Mouse (Mus musculus): ENCODE results near the gene Myo6.

GRCm38 (mm10) chr9:80226579-80227325 lies 61.9 kb downstream of the Myo6 start:
- TF ChIP-seq CTCF (IDR thresholded peaks at IDR 0.05; ENCODE audit: borderline replicate concordance, control insufficient read depth, extremely low read depth, insufficient read depth, low read length, poor library complexity) (no peak), POLR2A (IDR thresholded peaks at IDR 0.05; ENCODE audit: control insufficient read depth, extremely low read depth, insufficient read depth, low read length, poor library complexity) (no peak)
